Mouse (Mus musculus) small intestine, adult 2 months (tissue): Measurements from ENCODE around the gene Sys1. TPM values are rescaled to one million over a fixed set of nuclear protein-coding genes. Genes with fewer than 3 reads are reported as not detected.

Source experiments
- H3K27ac ChIP-seq: fragments of 200-500 bp; 2 replicates; pipeline ENCODE4 v1.5.1; 2012; ENCODE audit warnings: low read depth, low read length, control low read depth, inconsistent platforms; ENCODE audit not compliant: insufficient read depth
- H3K27me3 ChIP-seq: fragments of 200-500 bp; 2 replicates; pipeline ENCODE4 v1.6.1; 2012; ENCODE audit warnings: mild to moderate bottlenecking, moderate library complexity, low read length, inconsistent platforms; ENCODE audit not compliant: control insufficient read depth, insufficient read depth
- H3K36me3 ChIP-seq: fragments of 200-500 bp; 2 replicates; pipeline ENCODE4 v1.6.1; 2012; ENCODE audit warnings: mild to moderate bottlenecking, low read length, control low read depth, inconsistent platforms; ENCODE audit not compliant: control insufficient read depth, insufficient read depth
- H3K4me1 ChIP-seq: fragments of 200-500 bp; 2 replicates; pipeline ENCODE4 v1.6.1; 2012; ENCODE audit warnings: low read length, inconsistent platforms, mixed read lengths; ENCODE audit not compliant: control insufficient read depth, insufficient read depth, insufficient read length
- H3K4me3 ChIP-seq: fragments of 200-500 bp; 2 replicates; pipeline ENCODE4 v1.5.1; 2012; ENCODE audit warnings: low read depth, mild to moderate bottlenecking, control low read depth, inconsistent platforms, low read length, moderate library complexity
- CTCF ChIP-seq: fragments of 200-500 bp; IDR thresholded peaks from 2 replicates; pipeline ENCODE4 v1.5.1; 2012; ENCODE audit warnings: low read depth, mild to moderate bottlenecking, control low read depth, inconsistent platforms, low read length, moderate library complexity, mixed read lengths; ENCODE audit not compliant: insufficient replicate concordance, insufficient read length; ENCODE audit errors: extremely low read depth
- POLR2A ChIP-seq: fragments of 200-500 bp; IDR thresholded peaks from 2 replicates; pipeline ENCODE4 v1.6.1; 2012; ENCODE audit warnings: low read depth, mild to moderate bottlenecking, control low read depth, inconsistent platforms, low read length, moderate library complexity
- WGBS: fragments of 180-500 bp; shearing (Covaris S2); methylation state at CpG from one replicate; pipeline ENCODE4 v1.1.7; 2018; 5-methylcytosine and 5-hydroxymethylcytosine counted together
- polyA plus RNA-seq: library from polyadenylated mRNA; depleted of rRNA; stranded (reverse); fragments of >200 nt; gene quantifications from 2 replicates; pipeline ENCODE4 v1.2.3, GENCODE M21; 2012

The Sys1 gene
- polyA plus RNA-seq, 1 experiment, result 276 TPM

DNA sequence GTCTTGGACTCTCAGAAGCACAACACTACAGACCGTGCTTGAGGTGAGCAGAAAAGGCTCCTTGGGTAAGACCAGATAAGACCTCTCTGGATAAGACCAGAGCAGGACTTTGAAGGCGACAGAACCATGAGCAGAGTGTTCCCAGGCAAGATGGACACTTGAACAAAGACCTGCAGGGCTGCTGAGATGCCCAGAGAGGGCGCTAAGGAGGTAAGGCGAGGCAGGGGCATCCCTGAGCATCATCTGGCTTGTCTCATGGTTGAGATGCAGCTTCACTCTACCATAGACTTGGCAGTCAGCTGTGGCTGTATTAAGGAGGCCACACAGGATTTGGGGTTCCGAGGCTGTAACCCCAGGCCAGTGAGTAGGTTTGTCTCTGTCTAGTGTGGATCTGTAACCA lies 42.6 kb downstream of the Sys1 start:
- Histone ChIP-seq H3K27me3 (no peaks in the 10 kb centered on the region), H3K27ac (no peak overlapping the region), H3K4me1 (0 out of 2 replicates have a peak, but pooled peaks cover 3% of the 10 kb centered on the region), H3K36me3 (peaks cover 40% of the 10 kb centered on the region), H3K4me3 (no peak overlapping the region)
- WGBS, result 76% methylated on average over 5 of the region's 5 CpGs
- no peak for TF ChIP-seq POLR2A
- 0 out of 2 replicates have a peak, but pooled peaks have one; percentile 5 for TF ChIP-seq CTCF

DNA sequence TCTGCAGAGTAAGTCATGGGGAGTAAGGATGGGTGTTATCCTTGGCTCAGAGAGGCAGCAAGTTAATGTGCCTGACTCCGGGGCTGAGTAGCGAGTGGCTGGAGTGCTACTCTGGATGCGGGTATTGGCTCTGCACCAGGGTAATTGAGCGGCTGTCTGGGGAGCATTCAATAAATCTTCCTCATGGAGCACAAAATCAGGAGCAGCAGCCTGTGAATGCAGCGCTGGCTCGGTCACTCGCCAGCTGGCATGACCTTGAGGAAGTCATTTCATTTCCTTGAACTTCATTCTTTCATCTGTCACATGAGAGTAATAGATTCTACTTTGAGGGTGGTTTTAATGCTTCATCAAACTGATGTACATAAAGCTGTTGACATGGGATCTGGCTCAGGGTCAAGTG lies 43.7 kb downstream of the Sys1 start:
- WGBS, result 68% methylated on average over 7 of the region's 7 CpGs
- Histone ChIP-seq H3K4me3 (no peak overlapping the region), H3K27ac (no peak overlapping the region), H3K36me3 (peaks cover 50% of the 10 kb centered on the region), H3K27me3 (no peaks in the 10 kb centered on the region), H3K4me1 (0 out of 2 replicates have a peak, but pooled peaks cover 3% of the 10 kb centered on the region)
- no peak for TF ChIP-seq CTCF
- TF ChIP-seq POLR2A, result no peak

DNA sequence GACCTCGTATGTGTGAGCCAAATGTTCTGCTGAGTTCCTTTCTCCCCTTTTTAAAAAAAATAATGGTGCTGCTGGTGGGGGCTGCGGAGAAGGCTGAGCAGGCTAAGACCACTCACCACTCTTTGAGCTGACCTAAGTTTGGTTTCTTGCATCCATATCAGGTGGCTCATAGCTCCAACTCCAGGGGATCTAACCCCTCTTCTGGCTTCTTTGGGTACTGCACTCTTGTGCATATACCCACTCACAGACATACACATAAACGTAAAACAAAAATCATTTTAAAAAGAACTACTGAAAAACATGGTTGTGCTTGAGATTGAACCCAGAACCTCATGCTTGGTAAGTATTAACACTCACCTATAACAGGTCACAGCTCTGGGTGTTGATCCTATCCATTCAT lies 48.2 kb downstream of the Sys1 start:
- Histone ChIP-seq H3K27ac (no peak overlapping the region), H3K36me3 (peaks cover 66% of the 10 kb centered on the region), H3K4me1 (no peaks in the 10 kb centered on the region), H3K4me3 (no peak overlapping the region), H3K27me3 (no peaks in the 10 kb centered on the region)
- no peak for TF ChIP-seq CTCF
- no peak for TF ChIP-seq POLR2A
- WGBS, result 98% methylated on average over 3 of the region's 3 CpGs

DNA sequence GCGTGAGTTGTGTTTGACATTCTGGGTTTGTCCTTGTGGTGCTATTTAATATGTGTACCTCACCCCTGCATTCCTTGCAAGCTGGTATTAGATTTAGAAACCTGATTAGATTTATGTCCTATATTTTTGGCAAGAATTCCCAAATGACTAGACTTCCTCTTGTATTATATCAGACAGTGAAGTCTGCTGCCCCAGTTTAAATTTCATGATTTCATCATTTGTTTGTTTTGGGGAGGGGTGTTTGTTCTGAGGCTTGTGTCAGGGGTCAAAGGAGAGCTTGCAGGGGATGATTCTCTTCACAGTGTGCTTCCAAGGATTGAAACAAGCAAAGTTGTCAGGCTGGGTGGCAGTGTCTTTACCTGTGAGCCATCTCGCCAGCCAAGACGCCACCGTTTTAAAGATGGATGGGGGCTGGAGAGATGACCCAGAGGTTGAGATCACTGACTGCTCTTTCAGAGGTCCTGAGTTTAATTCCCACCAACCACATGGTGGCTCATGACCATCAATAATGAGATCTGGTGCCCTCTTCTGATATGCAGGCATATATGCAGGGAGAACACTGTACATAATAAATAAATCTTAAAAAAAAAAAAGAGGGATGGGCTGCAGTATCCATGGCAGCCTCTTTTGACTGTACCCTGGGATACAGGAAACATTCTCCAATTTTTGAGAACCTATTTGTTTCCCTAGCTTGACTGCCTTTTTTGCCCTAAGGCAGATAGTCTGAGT lies 49.0 kb downstream of the Sys1 start:
- Histone ChIP-seq H3K4me1 (no peaks in the 10 kb centered on the region), H3K36me3 (peaks cover 58% of the 10 kb centered on the region), H3K27ac (no peak overlapping the region), H3K27me3 (no peaks in the 10 kb centered on the region), H3K4me3 (no peak overlapping the region)
- no peak for TF ChIP-seq POLR2A
- no peak for TF ChIP-seq CTCF
- 86% methylated on average over 4 of the region's 4 CpGs for WGBS

DNA sequence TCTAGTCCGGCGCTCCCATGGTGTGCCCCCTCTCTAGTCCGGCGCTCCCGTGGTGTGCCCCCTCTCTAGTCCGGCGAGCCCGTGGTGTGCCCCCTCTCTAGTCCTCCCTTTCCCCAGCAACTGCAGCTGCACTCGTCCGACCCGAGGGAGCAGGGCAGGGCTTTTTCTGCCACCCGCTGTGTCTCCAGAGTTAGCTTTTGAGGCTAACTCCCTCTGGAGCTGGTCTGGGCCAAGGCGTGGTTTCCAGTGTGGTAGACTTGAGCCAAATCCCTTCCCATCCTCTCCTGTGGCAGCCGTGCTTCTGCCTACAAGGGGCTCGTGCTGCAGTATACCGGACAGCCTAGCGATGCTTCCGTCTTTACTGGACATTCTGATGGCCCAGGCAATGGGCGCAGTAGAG lies 51.0 kb downstream of the Sys1 start:
- WGBS, result 95% methylated on average over 19 of the region's 19 CpGs
- Histone ChIP-seq H3K36me3 (peaks cover 42% of the 10 kb centered on the region), H3K27ac (no peak overlapping the region), H3K4me1 (peaks cover 3% of the 10 kb centered on the region; the same call in 1 of the 2 replicates), H3K4me3 (no peak overlapping the region), H3K27me3 (no peaks in the 10 kb centered on the region)
- TF ChIP-seq POLR2A (no peak), CTCF (no peak)

DNA sequence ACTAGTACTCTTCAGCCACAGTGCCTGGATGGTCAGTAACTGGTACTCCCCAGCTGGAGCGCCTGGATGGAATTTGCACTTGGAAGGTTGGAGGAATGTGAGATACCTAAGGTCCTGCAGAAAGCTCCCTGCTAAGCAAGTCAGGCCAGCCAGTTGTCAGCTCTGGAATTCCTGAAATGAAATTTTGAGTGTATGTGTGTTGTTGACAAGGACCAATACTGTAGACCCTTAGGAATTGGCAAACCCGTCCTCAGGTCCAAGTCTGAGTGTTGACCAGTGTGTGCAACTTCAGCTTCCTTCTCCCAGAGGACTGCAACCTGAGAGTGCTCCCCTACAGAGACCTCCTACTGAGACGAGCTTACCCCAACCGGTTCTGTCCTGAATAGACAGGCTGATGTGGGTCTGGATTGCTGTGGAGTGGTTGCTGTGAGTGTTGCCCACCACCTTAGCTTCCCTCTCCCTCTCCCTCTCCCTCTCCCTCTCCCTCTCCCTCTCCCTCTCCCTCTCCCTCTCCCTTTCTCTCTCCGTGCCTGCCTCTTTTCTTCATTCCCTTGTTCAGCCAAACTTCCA lies 53.9 kb downstream of the Sys1 start:
- TF ChIP-seq CTCF (no peak), POLR2A (no peak)
- Histone ChIP-seq H3K36me3 (peaks cover 18% of the 10 kb centered on the region), H3K27me3 (no peaks in the 10 kb centered on the region), H3K27ac (no peak overlapping the region), H3K4me1 (peaks cover 25% of the 10 kb centered on the region; the same call in 1 of the 2 replicates), H3K4me3 (no peak overlapping the region)
- 59% methylated on average over 4 of the region's 5 CpGs for WGBS

DNA sequence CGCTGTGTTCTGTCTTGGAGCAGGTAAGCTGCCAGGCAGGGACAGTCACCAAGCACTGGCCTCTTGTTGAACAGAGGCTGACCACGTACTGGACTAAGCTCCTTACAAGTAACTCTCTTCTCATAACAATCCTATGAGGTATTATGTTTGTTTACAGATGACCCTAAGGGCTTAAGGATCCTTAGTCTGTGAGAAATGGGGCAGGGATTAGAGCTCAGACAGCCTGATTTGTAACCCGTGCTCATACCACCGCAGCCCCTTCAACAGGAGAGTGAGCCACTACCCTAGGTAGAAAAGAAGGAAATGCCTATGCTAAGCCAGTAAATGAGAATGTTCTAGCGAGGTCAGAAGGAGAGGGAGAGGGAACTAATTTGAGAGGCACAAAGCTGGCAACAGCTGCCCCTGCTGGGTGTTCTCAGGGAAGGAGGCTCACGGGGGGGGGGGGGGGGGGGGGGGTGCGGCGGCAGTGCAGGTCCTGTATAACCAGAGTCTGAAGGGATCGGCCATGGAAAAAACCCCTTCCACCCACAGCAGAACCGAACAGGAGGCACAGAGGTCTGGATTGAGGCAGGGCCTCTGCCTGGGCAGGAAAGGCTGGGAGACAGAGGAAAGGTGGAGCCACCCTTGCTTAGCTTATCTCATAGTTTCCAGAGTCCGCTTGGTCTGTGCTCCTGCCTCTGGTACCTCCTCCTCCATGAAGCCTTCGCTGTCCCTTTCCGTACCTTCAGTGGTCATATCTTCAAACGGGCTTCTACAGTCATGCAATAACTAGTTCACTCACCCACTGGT lies 55.6 kb downstream of the Sys1 start:
- WGBS, result 51% methylated on average over 11 of the region's 14 CpGs
- Histone ChIP-seq H3K4me3 (no peak overlapping the region), H3K4me1 (peaks cover 25% of the 10 kb centered on the region; the same call in 1 of the 2 replicates), H3K27me3 (no peaks in the 10 kb centered on the region), H3K27ac (no peak overlapping the region), H3K36me3 (peaks cover 6% of the 10 kb centered on the region)
- TF ChIP-seq CTCF (no peak), POLR2A (no peak)
